Mouse (Mus musculus) liver, postnatal 0 days (tissue): ENCODE measurements around the gene 1110051M20Rik.

Experiments used
- CTCF ChIP-seq: sonication (generic); IDR thresholded peaks from 2 replicates; pipeline ENCODE4 v1.5.1; 2016; ENCODE audit warnings: antibody characterized with exemption, low read depth
- EP300 ChIP-seq: IDR thresholded peaks from 2 replicates; pipeline ENCODE4 v1.6.1; 2016; ENCODE audit warnings: antibody characterized with exemption, low read depth, mild to moderate bottlenecking

DNA sequence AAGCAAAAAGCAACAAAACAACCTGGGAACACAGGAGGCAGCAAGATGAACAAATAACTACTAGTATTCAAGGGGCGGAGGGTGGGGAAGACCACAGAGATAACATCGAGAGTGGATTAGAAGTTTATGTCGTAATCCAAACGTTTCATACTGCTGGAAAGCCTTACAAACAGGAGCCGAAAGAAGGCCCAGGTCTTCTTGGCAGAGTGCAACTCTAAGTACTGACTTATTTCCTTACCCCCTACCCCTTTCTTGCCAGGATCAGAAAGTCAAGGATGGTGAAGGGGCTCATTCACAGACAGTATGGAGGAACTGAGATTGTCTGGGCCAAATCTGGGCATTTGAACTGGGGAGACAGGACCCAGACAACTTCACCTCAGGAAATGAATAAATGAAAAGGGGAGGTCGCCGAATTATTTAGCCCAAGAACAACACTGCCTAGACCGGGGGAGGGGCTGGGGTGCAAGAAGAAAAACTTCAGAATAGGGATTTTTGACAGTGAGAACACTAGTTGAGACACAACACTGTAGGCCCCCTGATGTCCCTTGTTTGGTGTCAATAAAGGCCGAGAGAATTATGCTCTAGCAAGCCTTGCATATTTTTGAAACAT, 12.1 kb upstream of the 1110051M20Rik start:
- TF ChIP-seq EP300, result no peak
- TF ChIP-seq CTCF, result no peak
